Mouse (Mus musculus) testis, adult 2 months (tissue): ENCODE measurements around the gene Golga4.

Experiments
- CTCF ChIP-seq: fragments of 200-500 bp; IDR thresholded peaks from 2 replicates; pipeline ENCODE4 v1.5.1; 2012; ENCODE audit warnings: low read depth, mild to moderate bottlenecking, inconsistent platforms, low read length, moderate library complexity; ENCODE audit not compliant: control insufficient read depth, insufficient read depth, insufficient replicate concordance
- POLR2A ChIP-seq: fragments of 200-500 bp; IDR thresholded peaks from 2 replicates; pipeline ENCODE4 v1.6.1; 2012; ENCODE audit warnings: low read depth, mild to moderate bottlenecking, inconsistent platforms, low read length, moderate library complexity; ENCODE audit not compliant: control insufficient read depth

DNA sequence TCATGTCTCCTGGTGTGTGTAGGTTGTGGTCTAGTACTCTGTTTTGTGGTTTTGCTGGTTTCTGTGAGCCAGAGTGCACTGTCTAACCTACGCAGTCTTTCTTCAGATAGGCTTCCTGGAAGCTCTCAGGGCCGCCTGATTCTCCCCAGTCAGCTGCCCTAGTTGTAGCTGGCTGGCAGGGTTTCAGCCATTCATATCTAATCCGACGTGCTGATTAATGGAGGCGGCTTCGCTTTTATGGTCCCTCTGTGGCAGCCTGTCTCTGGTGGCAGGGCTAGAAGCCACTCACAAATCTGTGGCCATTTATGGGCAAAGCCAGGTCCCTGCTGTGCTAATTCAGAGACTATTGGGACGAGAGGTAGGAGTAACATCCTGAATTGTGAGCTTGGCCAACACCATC, 84.2 kb downstream of the Golga4 start:
- TF ChIP-seq POLR2A, result no peak
- TF ChIP-seq CTCF, result no peak
